Mouse (Mus musculus) heart, adult 2 months (tissue): Measurements from ENCODE around the gene A830018L16Rik.

ENCODE experiments used
- CTCF ChIP-seq: fragments of 200-600 bp; IDR thresholded peaks from 2 replicates; pipeline ENCODE4 v1.8.1; 2022; ENCODE audit warnings: antibody characterized with exemption, mild to moderate bottlenecking, moderate library complexity
- EP300 ChIP-seq: fragments of 200-500 bp; IDR thresholded peaks from 2 replicates; pipeline ENCODE4 v1.6.1; 2011; ENCODE audit warnings: low read depth, low read length, control low read depth; ENCODE audit not compliant: insufficient read depth
- POLR2A ChIP-seq: fragments of 200-500 bp; IDR thresholded peaks from 2 replicates; pipeline ENCODE4 v1.6.1; 2011; ENCODE audit warnings: mild to moderate bottlenecking, low read depth, low read length, control low read depth; ENCODE audit not compliant: insufficient read depth

GRCm38 (mm10) chr1:11414560-11414959 is 655 bp downstream of the A830018L16Rik start:
- TF ChIP-seq POLR2A, result no peak
- no peak for TF ChIP-seq EP300
- TF ChIP-seq CTCF, result no peak
